Mouse (Mus musculus) heart, embryonic 16.5 days (tissue): ENCODE results near the gene Wfdc12. TPM values are rescaled to one million over a fixed set of nuclear protein-coding genes. Genes with fewer than 3 reads are reported as not detected.

Experiments
- ATAC-seq: fragments of 200-750 bp; cut with Nextera tagmentation; replicated peaks from 2 replicates; pipeline ENCODE4 v1.8.0; 2017; ENCODE audit warnings: moderate number of reproducible peaks; ENCODE audit not compliant: insufficient read depth, low FRiP score; ENCODE audit errors: extremely low read depth
- H3K27ac ChIP-seq: fragments of 300-500 bp; sonication (generic); 2 replicates; pipeline ENCODE4 v1.5.1; 2014; ENCODE audit warnings: mild to moderate bottlenecking, low read length, control low read depth, moderate library complexity
- H3K27me3 ChIP-seq: fragments of 300-500 bp; sonication (generic); 2 replicates; pipeline ENCODE4 v1.6.1; 2014; ENCODE audit warnings: low read length, mixed read lengths; ENCODE audit not compliant: control insufficient read depth, insufficient read depth
- H3K36me3 ChIP-seq: fragments of 300-500 bp; sonication (generic); 2 replicates; pipeline ENCODE4 v1.6.1; 2014; ENCODE audit not compliant: control insufficient read depth, insufficient read depth
- H3K4me1 ChIP-seq: fragments of 300-500 bp; sonication (generic); 2 replicates; pipeline ENCODE4 v1.6.1; 2014; ENCODE audit warnings: low read length, mixed read lengths; ENCODE audit not compliant: control insufficient read depth, insufficient read depth
- H3K4me2 ChIP-seq: fragments of 300-500 bp; sonication (generic); 2 replicates; pipeline ENCODE4 v1.6.1; 2014; ENCODE audit warnings: low read depth, mild to moderate bottlenecking, control low read depth, low read length
- H3K4me3 ChIP-seq: fragments of 300-500 bp; sonication (generic); 2 replicates; pipeline ENCODE4 v1.5.1; 2014; ENCODE audit warnings: mild to moderate bottlenecking, control low read depth, low read length
- H3K9ac ChIP-seq: fragments of 300-500 bp; sonication (generic); 2 replicates; pipeline ENCODE4 v1.6.1; 2014; ENCODE audit warnings: low read length, control low read depth
- H3K9me3 ChIP-seq: fragments of 300-500 bp; sonication (generic); replicated peaks from 2 replicates; pipeline ENCODE4 v1.6.1; 2016; ENCODE audit warnings: low read length; ENCODE audit not compliant: control insufficient read depth
- WGBS: fragments of 180-500 bp; shearing (Covaris S2); extraction: QIAGEN DNeasy Blood & Tissue Kit; methylation state at CpG from one replicate; pipeline ENCODE4 v1.1.7; 2014; 5-methylcytosine and 5-hydroxymethylcytosine counted together
- polyA plus RNA-seq: library from polyadenylated mRNA; unstranded; fragments of >200 nt; fragmentation: Nextera tagmentation; extraction: Ambion mirVana; gene quantifications from 2 replicates; pipeline ENCODE4 v1.2.1, GENCODE M21; 2015

Wfdc12 gene
- not detected in 2 replicates for polyA plus RNA-seq

- Histone ChIP-seq H3K9ac (no peak within 1 kb of the TSS), H3K4me3 (no peak within 1 kb of the TSS), H3K4me2 (no peak within 1 kb of the TSS), H3K9me3 (no peaks in the 10 kb centered on the region), H3K27me3 (no peaks in the 10 kb centered on the region), H3K36me3 (no peaks in the 10 kb centered on the region), H3K27ac (no peak within 1 kb of the TSS), H3K4me1 (no peaks in the 10 kb centered on the region)
- WGBS = 81% methylated on average over 6 of the region's 6 CpGs
- ATAC-seq = no peak
Observed at GRCm38 (mm10) chr2:164190576-164190975, at the start of gene Wfdc12. Gene Wfdc12, minus strand, starts transcription at chr2:164190608.

DNA sequence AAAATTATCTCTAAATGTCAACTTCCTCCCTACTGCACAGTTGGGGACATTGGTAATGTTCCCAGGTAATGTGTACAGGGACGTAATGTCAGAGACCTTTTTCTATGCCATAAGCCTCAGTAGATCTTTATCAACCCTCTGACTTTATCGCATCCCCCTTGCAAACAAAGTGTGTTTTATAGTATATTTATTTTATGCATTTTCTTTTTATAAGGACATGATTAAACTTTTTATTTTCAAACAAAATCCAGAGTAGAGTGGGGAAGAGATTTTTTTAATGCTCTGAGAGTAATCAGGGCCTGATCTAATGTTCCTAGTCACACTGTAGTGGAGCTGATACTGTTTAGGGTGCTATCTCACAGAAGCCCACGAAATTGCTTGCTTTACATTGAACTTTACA lies 48.0 kb upstream of the Wfdc12 start, which contains the start of gene Svs2:
Svs2 (minus strand) TSS at position 101 of the 400 bp plus-strand sequence.
- Histone ChIP-seq H3K9me3 (no peaks in the 10 kb centered on the region), H3K27me3 (no peaks in the 10 kb centered on the region), H3K36me3 (no peaks in the 10 kb centered on the region), H3K27ac (no peak within 1 kb of the TSS), H3K4me2 (no peak within 1 kb of the TSS), H3K4me3 (no peak within 1 kb of the TSS), H3K9ac (no peak within 1 kb of the TSS), H3K4me1 (peaks cover 12% of the 10 kb centered on the region)
- no peak for ATAC-seq
- 76% methylated on average over 3 of the region's 3 CpGs for WGBS

DNA sequence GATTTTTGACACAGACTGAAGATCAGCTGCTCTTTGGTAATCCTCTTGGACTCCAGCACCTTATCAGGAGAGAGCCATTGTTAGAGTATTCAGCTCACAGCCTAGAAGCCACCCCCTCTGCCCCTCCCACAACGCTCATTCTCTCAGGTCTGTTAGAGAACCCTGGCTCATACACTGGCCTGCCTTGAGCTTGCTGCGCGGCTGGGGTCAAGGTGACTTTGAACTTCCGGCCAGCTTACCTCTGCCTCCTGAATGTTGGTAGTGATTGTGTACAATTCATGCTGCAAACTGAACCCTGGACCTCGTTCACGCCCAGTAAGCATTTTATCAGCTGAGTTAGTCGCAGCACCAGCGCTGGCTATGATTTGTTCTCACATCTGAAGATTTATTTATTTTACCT lies 42.3 kb upstream of the Wfdc12 start:
- no peak for ATAC-seq
- Histone ChIP-seq H3K36me3 (no peaks in the 10 kb centered on the region), H3K9me3 (no peaks in the 10 kb centered on the region), H3K4me1 (no peaks in the 10 kb centered on the region), H3K27me3 (no peaks in the 10 kb centered on the region), H3K27ac (no peak overlapping the region), H3K9ac (no peak overlapping the region), H3K4me3 (no peak overlapping the region), H3K4me2 (no peak overlapping the region)
- 76% methylated on average over 8 of the region's 8 CpGs for WGBS

- H3K4me3 ChIP-seq = no peak overlapping the region
- H3K36me3 ChIP-seq = no peaks in the 10 kb centered on the region
- H3K27ac ChIP-seq = no peak overlapping the region
- no peaks in the 10 kb centered on the region for H3K4me1 ChIP-seq
- no peaks in the 10 kb centered on the region for H3K27me3 ChIP-seq
- H3K4me2 ChIP-seq = no peak overlapping the region
- no peak for ATAC-seq
- 79% methylated on average over 8 of the region's 8 CpGs for WGBS
- H3K9me3 ChIP-seq = 0 out of 2 replicates have a peak, but pooled peaks cover 2% of the 10 kb centered on the region
- no peak overlapping the region for H3K9ac ChIP-seq
Observed at GRCm38 (mm10) chr2:164228361-164229070, 38.1 kb upstream of the Wfdc12 start.

DNA sequence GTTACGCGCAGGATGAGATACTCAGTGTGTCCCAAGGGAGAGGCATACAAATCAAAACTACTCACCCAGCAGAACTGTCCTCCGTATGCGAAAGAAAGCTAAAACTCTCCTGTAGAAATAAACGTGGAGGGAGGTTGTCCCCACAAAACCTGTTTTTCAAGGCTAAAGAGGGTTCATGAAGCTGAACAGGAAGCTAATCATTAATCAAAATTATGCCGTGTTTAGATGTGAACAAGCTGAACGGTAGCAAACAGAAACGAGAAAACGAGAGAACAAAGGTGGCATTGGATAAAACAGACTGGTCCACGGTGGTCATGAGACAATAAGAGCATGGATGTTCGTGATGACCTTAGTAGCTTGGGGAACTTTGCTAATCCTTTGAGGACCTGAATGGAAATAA lies 31.1 kb upstream of the Wfdc12 start, which contains the start of gene Wfdc15b:
Wfdc15b (minus strand) TSS at position 139 of the 400 bp plus-strand sequence.
- Histone ChIP-seq H3K4me3 (no peak within 1 kb of the TSS), H3K9me3 (0 out of 2 replicates have a peak, but pooled peaks cover 2% of the 10 kb centered on the region), H3K36me3 (no peaks in the 10 kb centered on the region), H3K4me1 (no peaks in the 10 kb centered on the region), H3K27me3 (no peaks in the 10 kb centered on the region), H3K27ac (no peak within 1 kb of the TSS), H3K9ac (no peak within 1 kb of the TSS), H3K4me2 (no peak within 1 kb of the TSS)
- ATAC-seq = no peak
- WGBS = 75% methylated on average over 11 of the region's 11 CpGs

DNA sequence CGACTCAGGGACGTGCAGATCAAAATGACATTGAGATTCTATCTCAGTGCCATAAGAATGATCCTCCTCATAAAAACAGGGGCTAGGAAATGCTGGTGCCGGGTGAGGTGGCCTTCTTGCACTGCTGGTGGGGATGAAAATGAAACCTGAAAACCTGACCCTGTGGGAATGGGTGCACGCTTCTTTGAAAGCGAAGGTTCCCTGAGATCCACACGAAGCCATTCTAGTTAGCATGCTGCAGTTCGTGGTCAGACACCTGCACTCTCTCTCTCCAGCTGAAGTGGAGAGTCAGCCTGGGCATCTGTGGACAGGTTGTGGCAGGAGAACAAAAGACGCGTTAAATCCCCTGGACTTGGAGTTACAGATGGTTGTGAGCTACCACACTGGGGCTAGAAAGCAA lies 28.9 kb upstream of the Wfdc12 start:
- H3K27me3 ChIP-seq = no peaks in the 10 kb centered on the region
- no peak overlapping the region for H3K27ac ChIP-seq
- no peaks in the 10 kb centered on the region for H3K36me3 ChIP-seq
- 72% methylated on average over 9 of the region's 9 CpGs for WGBS
- no peaks in the 10 kb centered on the region for H3K9me3 ChIP-seq
- no peak overlapping the region for H3K9ac ChIP-seq
- no peak for ATAC-seq
- no peaks in the 10 kb centered on the region for H3K4me1 ChIP-seq
- no peak overlapping the region for H3K4me3 ChIP-seq
- H3K4me2 ChIP-seq = no peak overlapping the region

- no peaks in the 10 kb centered on the region for H3K4me1 ChIP-seq
- no peak overlapping the region for H3K4me3 ChIP-seq
- no peak overlapping the region for H3K9ac ChIP-seq
- H3K9me3 ChIP-seq = no peaks in the 10 kb centered on the region
- no peak for ATAC-seq
- no peak overlapping the region for H3K4me2 ChIP-seq
- H3K27me3 ChIP-seq = no peaks in the 10 kb centered on the region
- H3K36me3 ChIP-seq = no peaks in the 10 kb centered on the region
- H3K27ac ChIP-seq = no peak overlapping the region
- 74% methylated on average over 5 of the region's 5 CpGs for WGBS
Observed at GRCm38 (mm10) chr2:164212711-164213110, 22.3 kb upstream of the Wfdc12 start.

DNA sequence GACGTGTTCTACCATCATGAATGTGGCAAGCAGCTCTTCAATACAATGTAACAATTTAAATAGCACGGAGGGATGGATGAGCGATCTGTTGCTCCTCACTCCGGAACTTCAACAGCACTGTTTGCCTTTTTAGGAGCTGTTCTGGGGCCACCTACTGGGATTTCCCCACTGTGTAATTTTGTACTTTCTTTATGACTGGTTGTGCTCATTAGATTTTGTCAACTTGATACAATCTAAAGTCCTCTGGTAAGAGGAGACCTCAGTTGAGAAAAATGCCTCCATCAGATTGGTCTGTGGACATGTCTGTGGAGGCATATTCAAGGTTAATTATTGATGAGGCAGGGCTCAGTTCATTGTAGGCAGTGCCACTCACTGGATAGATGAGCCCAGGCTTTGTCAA lies 20.5 kb upstream of the Wfdc12 start:
- 87% methylated on average over 4 of the region's 4 CpGs for WGBS
- no peaks in the 10 kb centered on the region for H3K4me1 ChIP-seq
- no peak overlapping the region for H3K4me3 ChIP-seq
- H3K9me3 ChIP-seq = no peaks in the 10 kb centered on the region
- no peak overlapping the region for H3K27ac ChIP-seq
- no peaks in the 10 kb centered on the region; the same call in 1 of the 2 replicates for H3K27me3 ChIP-seq
- H3K36me3 ChIP-seq = no peaks in the 10 kb centered on the region
- no peak for ATAC-seq
- no peak overlapping the region for H3K4me2 ChIP-seq
- H3K9ac ChIP-seq = no peak overlapping the region

DNA sequence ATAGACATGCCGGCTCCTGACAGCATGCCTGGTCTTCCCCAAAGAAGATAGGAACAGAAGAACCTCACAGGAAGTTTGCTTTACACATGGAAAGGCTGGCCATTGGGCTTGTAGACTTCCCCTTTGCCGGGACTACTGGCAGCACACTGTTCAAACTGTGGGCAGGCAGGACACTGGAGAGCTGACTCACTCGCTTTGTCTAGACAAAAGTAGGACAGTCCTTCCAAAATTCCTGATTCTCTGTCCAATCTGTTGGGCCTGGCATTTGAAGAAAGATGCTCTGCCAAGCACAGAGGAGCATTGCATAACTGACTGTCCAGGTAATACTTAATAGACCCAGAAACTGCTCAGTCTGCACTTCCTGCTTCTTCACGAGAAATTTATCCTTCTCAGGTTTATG lies 16.3 kb upstream of the Wfdc12 start:
- Histone ChIP-seq H3K4me2 (no peak overlapping the region), H3K27me3 (no peaks in the 10 kb centered on the region; the same call in 1 of the 2 replicates), H3K9me3 (no peaks in the 10 kb centered on the region), H3K27ac (no peak overlapping the region), H3K4me1 (no peaks in the 10 kb centered on the region), H3K9ac (no peak overlapping the region), H3K4me3 (no peak overlapping the region), H3K36me3 (no peaks in the 10 kb centered on the region)
- 57% methylated on average over 4 of the region's 4 CpGs for WGBS
- no peak for ATAC-seq
